Mouse (Mus musculus): ENCODE measurements around the gene Dlg1. TPM values are rescaled to one million over a fixed set of nuclear protein-coding genes. Genes with fewer than 3 reads are reported as not detected.

Dlg1 gene
- total RNA-seq, 1 experiment from 2014 or later = 70.2 TPM

- ATAC-seq (replicated peaks; ENCODE audit: insufficient number of reproducible peaks, low FRiP score, low TSS enrichment, poor library complexity, severe bottlenecking) = no peak
Measured at GRCm38 (mm10) chr16:31652115-31652843, 11.0 kb upstream of the Dlg1 start.

GRCm38 (mm10) chr16:31653616-31654015, 9.6 kb upstream of the Dlg1 start:
- no peak for ATAC-seq (replicated peaks; ENCODE audit: insufficient number of reproducible peaks, low FRiP score, low TSS enrichment, poor library complexity, severe bottlenecking)

GRCm38 (mm10) chr16:31654021-31654420, 9.2 kb upstream of the Dlg1 start:
- no peak for ATAC-seq (replicated peaks; ENCODE audit: insufficient number of reproducible peaks, low FRiP score, low TSS enrichment, poor library complexity, severe bottlenecking)

- ATAC-seq (replicated peaks; ENCODE audit: insufficient number of reproducible peaks, low FRiP score, low TSS enrichment, poor library complexity, severe bottlenecking) = no peak
Measured at GRCm38 (mm10) chr16:31655531-31655930, 7.7 kb upstream of the Dlg1 start.

GRCm38 (mm10) chr16:31657502-31657901, 5.7 kb upstream of the Dlg1 start:
- ATAC-seq (replicated peaks; ENCODE audit: insufficient number of reproducible peaks, low FRiP score, low TSS enrichment, poor library complexity, severe bottlenecking) = no peak

GRCm38 (mm10) chr16:31658539-31659334, 4.5 kb upstream of the Dlg1 start:
- no peak for ATAC-seq (replicated peaks; ENCODE audit: insufficient number of reproducible peaks, low FRiP score, low TSS enrichment, poor library complexity, severe bottlenecking)

DNA sequence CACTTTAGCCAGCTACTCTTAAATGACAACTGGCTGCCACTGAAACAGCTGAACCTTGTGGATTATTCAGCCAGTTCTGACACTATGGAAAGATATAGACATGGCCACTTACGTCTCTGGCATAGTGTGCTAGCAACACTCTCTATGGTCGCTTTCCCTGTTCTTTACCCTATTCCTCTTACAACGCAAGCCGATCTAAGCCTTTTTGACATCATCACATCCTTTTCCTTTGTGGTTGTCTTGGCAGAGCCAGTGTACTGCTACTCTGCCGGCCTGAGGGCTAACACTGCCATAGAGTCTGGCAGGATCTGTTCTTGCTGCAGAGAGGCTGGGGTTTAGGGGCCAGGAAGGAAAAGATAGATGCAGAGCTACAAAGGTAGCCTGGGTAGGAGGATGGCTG, 3.8 kb upstream of the Dlg1 start:
- ATAC-seq (replicated peaks; ENCODE audit: insufficient number of reproducible peaks, low FRiP score, low TSS enrichment, poor library complexity, severe bottlenecking) = no peak

GRCm38 (mm10) chr16:31662556-31663378, 476 bp upstream of the Dlg1 start:
- no peak for ATAC-seq (replicated peaks; ENCODE audit: insufficient number of reproducible peaks, low FRiP score, low TSS enrichment, poor library complexity, severe bottlenecking)

DNA sequence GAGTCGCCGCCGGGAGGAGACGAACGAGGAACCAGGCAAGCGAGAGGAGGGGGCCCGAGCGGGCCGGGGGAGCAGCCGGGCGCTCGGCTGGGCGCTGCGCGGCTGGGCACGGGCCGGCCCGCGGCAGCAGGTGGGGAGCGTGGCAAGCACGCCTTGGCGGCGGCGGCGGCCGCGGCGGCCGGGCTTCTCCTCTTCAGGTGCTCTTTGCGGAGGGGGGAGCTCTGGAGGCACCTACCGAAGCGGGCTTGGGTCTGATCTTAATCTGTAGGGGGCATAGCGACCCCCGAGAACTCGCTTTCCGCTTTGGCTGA, 999 bp downstream of the Dlg1 start:
- ATAC-seq (replicated peaks; ENCODE audit: insufficient number of reproducible peaks, low FRiP score, low TSS enrichment, poor library complexity, severe bottlenecking) = no peak

GRCm38 (mm10) chr16:31672202-31672601, 9.0 kb downstream of the Dlg1 start:
- ATAC-seq (replicated peaks; ENCODE audit: insufficient number of reproducible peaks, low FRiP score, low TSS enrichment, poor library complexity, severe bottlenecking) = no peak

DNA sequence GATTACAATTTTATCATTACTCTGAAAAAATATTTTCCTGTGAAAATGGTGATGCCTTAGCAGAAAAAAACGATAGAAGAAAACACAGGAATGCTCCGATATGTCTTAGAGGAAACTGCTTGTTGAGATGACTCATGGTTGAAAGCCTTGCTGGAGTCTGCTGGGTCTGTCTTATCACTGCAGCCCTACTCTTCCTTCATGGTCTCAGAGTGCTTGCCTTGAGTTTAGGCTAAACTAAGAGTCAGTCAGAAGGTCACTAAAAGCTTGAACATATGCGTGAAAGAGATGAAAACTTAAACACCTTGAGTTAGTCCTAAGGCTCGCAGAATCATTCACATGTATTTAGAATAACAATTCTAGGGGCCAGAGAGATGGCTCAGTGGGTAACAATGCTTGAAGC, 14.2 kb downstream of the Dlg1 start:
- ATAC-seq (replicated peaks; ENCODE audit: insufficient number of reproducible peaks, low FRiP score, low TSS enrichment, poor library complexity, severe bottlenecking) = no peak

DNA sequence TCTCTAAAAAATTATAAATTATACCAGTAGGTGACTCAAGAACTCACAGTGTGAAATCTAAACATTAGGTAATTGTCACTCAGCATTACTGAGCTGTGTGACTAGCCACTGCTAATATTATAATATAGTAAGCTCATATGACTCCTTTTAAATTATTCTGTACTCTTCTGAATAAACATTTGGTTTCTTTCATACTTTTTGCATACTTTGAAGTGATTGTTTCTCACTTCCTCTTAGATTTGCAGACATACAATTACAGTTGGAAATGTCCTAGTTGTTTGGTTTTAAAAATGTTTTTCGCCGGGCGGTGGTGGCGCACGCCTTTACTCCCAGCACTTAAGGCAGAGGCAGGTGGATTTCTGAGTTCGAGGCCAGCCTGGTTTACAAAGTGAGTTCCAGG, 19.0 kb downstream of the Dlg1 start:
- no peak for ATAC-seq (replicated peaks; ENCODE audit: insufficient number of reproducible peaks, low FRiP score, low TSS enrichment, poor library complexity, severe bottlenecking)

DNA sequence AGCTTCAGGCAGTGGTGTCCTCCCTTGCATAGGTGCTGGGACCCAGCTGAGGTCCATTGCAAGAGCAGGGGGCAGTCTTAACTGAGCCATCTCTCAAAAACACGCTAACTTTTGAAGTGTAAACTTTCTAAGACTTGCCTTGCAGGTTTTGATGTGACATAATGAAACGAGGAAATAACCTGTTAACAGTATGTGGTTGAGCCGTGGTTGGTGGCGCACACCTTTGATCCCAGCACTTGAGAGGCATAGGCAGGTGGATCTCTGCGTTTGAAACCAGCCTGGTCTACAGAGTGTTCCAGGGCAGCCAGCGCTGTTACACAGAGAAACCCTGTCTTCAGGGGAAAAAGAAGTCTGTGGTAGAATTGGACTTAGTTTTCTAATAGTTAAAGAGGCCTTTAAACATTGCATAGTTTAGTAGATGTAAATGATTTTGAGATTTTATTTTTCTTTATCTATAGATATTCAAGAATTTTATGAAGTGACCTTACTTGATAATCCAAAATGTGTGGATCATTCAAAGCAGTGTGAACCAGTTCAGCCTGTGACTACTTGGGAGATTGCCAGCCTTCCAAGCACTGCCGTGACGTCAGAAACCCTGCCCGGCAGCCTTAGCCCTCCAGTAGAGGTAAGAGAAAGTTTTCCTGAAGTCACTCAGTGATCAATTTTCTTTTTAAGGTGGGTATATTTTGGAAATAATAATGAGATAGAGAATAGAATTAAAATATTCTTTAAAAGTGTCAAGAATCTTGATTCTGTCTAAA, 20.6 kb downstream of the Dlg1 start:
- ATAC-seq (replicated peaks; ENCODE audit: insufficient number of reproducible peaks, low FRiP score, low TSS enrichment, poor library complexity, severe bottlenecking) = no peak

GRCm38 (mm10) chr16:31684771-31685170, 21.5 kb downstream of the Dlg1 start:
- ATAC-seq (replicated peaks; ENCODE audit: insufficient number of reproducible peaks, low FRiP score, low TSS enrichment, poor library complexity, severe bottlenecking) = no peak

- no peak for ATAC-seq (replicated peaks; ENCODE audit: insufficient number of reproducible peaks, low FRiP score, low TSS enrichment, poor library complexity, severe bottlenecking)
Measured at GRCm38 (mm10) chr16:31687766-31688165, 24.5 kb downstream of the Dlg1 start.

DNA sequence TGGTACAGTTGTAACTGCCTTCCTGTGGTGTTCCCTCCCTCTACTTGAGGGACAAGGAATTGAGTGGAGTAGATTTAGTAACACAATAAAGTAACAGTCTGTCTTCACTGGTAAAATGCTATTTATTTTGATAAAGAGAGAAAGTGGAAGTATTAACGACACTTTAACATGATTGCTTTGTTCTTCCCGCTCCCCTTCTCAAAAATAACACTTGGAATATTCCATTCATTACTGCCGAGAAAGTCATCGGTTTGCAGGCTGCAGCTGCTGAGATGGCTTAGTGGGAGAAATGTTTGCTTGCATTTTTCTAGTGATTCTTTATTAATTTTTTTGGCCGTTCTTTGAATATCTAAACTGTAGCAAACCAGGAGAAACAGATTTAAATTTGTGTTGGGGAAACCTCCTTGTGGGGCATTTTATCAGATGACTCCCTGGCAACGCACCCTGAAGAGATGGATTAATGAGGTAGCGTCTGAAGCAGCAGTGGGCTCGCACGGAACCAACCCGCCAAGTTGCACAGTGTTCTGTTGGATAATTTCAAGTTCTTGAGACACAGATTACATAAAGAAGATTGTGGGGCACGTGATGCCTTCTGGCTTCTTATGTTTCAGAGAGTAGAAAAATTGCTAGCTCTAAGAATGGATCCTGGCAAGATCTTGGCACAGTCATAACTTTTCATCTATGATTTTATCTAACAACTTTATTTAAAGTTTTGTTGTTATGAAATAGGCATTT, 32.2 kb downstream of the Dlg1 start:
- no peak for ATAC-seq (replicated peaks; ENCODE audit: insufficient number of reproducible peaks, low FRiP score, low TSS enrichment, poor library complexity, severe bottlenecking)

DNA sequence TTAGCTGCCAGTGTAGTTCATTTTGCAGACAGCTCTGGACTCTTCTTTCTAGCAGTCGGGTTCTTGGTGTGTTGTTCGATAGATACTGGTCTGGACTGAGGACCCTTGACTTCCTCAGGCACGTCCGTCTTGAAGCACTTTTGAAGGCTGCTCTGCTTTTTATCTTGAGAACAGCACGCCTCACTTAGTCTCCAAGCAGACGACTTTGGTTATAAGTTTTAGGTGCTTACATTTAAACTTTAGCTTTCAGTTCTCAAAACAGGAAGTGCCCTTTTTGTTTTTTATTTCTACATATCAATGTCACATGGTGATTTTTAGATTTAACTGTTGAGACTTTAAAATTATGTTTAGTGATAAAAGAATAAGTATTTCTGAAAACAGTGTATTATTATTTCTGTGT, 33.1 kb downstream of the Dlg1 start:
- no peak for ATAC-seq (replicated peaks; ENCODE audit: insufficient number of reproducible peaks, low FRiP score, low TSS enrichment, poor library complexity, severe bottlenecking)

GRCm38 (mm10) chr16:31697341-31697740, 34.1 kb downstream of the Dlg1 start:
- no peak for ATAC-seq (replicated peaks; ENCODE audit: insufficient number of reproducible peaks, low FRiP score, low TSS enrichment, poor library complexity, severe bottlenecking)
